Mouse (Mus musculus) spleen, postnatal 36 days (tissue): ENCODE results near the gene Bend7.

ENCODE experiments used
- DNase-seq, 2 experiments: peaks; one replicate each; pipeline ENCODE4 v3.0.0; 2022; ENCODE audit warnings: low spot score in 2 of 2, mixed read lengths in 1 of 2

Gene Bend7

DNA sequence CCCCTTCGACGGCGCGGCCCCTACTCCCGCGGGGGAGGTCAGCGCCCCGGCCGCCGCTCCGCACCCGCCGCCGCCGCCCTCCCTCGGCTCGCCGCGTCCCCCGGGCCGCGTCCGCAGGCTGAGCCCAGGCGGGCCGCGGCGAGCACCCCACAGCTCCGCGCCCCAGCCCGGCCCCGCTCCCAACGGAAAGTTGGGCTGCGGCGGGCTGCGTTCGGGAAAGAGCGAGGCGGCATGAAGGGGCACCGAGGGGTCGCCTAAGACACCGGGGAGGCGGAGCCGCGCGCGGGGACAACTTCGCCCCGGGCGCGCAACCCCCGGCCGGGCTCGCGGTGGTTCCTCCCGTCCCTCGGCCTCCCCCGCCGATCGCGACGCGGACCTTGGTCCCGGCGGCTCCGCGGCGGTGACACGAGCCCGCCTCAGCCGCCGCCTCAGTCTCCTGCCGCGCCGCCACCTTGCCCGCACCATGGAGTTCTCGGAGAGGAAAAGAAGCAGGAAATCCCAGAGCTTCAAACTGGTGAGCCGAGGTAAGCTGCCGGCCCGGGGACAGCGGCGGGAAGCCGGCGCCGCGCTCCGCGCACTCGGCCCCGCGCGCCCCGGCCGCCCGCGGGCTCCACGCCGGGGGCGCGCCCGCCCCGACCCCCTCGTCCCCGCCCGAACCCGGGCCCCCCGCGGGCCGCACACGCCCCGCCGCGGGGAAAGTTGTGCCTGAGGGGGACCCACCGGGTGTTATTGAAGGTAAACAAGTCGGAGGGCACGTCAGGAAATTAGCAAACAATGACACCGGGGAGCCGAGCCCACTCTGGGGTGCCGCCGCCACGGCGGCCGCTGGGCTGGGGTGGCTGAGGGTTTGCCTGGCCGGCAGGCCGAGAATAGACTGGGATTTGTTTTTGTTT is at the start of gene Bend7:
TSS of gene Bend7 (plus strand) at position 63 of the 893 bp plus-strand sequence.
- no peak for DNase-seq

DNA sequence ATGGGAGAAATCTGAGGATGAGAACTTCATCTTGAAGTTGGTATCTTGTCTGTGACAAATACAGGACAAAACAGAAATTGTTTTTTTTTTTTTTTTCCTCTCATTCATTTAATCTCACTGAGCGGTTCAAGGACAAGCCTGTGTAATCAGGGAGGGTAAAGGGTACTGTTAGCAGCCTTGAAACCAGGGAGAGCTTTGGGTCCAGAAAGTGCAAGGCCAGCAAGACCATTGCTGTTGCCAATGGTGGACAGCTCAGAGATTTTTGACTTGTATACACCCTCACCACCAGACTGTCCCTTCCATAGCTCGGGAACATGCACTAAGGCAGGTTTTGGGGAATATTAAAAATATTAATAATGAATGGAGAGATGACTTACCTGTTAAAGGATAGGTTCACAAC is 49.0 kb upstream of the Bend7 start:
- no peak for DNase-seq

DNA sequence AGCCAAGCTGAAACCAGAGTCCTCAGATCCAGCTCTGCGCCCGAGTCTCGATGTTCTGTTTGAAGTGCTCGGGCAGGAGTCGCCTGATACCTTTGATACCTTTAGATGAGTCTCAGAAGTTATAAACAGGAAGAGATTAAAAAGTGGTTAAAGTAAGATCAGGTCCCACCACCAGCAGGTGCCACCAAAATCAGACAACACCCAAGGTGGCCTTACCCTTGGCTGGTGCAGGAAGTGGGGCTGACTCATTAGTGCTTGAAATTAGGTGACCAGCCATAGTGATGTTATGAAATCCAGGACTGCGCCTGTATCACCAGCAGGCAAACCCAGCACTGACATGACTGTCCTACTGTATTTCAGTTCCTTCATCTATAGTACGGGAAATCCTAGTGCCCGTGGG is 47.9 kb upstream of the Bend7 start:
- DNase-seq = no peak

DNA sequence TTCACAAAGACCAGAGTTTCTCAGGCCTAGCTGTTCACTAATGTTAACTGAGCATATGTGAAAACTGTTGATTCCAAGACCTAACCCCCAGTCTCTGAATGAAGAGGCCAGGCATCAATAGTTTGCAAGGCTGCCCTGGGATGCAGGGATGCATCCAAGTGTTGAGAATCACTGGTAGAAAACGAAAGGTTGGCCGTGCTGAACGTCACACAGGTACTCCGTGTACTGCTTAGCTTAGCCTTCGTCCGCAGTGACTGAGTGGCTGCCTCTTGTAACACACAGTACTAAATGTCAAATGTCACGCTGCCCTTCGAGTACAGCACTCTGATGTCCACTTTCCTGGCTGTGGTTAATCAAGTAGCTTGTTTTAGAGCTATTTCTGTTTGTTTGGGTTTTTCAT is 46.0 kb upstream of the Bend7 start:
- no peak for DNase-seq

DNA sequence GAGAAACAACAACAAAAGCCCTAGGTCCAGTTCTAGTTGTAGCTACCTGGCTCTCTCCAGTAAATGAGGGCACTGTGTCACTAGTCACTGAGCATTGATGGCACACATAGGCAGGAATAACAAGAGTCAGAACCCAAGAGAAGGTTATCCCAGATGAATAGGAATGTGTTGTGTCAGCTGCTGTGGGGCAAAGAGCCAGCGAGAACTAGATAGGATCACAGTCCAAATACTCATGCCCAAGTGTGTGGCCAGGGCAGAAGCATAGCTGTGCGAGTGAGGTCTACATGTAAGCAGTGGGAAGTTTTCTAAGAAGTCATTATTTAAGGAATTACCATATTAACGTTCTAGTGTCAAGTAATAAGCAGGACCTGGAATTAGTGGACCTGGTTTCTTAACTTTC is 37.7 kb upstream of the Bend7 start:
- no peak for DNase-seq

DNA sequence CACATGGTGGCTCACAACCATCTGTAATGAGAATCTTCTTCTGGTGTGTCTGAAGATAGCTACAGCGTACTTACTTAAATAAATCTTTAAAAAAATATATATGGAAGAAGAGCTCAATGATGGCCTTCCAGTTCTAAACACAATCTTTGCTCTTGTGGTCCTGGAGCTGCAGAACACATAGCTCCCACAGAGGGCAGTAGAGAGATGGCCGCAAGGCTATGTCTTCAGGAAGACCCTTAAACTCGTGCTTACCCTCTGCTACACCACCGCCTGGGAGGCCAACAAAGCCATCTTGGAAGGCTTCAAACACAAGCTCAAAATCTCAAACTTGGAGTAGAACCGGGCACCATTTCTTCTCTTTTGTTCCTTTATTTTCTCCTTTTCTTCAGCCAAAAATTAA is 6.4 kb upstream of the Bend7 start:
- DNase-seq = no peak

DNA sequence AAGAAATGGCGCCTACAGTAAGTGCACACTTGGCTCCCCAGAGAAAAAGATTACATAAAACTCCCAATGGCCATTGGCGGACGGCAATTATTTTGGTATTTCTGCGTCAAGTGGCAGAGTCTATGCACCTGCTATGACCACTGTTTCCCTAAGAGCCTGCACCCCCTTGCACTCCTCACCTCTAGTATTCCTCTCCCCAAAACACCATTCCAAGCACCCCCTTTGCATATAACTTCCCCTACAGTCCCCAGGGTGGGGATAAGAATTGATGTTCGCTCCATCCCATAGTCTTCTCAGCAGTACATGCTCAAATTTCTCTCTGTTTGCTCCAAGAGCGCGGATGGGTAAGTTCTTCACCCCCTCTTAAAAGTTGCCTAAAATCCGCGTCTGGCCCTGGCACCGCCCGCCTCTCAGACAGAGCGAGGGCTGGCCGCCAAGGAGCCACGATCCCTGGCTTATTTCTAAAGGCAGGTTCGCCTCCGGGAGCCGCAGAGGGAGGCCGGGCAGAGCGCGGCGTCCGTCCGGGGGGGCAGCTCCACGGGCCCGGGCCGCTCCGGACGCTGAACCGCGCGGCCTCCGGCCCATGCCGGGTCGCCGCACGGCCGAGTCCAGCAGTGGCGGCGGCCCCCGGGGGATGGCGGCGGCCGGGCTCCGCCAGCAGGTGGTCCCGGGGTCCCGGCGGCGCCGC is 406 bp upstream of the Bend7 start:
- no peak for DNase-seq

DNA sequence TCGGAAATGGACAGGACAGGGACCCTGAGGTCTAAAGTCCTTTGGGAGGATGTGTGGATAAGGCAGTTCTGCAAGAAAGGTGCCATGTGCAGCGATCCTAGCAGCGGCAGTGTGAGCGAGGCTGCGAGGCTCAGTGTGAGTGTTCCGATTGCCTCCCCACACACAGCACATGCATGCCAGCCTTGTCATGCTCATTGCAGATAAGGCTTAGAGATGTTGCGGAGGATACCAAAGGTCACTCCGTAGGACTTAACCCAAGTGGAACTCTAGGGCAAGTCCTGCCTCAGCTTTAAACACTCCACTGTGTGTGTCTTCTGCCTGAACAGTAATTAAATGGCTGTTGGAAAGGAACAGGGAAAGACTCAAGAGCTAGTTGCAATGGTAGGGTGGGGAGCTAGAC is 5.5 kb downstream of the Bend7 start:
- DNase-seq = no peak

DNA sequence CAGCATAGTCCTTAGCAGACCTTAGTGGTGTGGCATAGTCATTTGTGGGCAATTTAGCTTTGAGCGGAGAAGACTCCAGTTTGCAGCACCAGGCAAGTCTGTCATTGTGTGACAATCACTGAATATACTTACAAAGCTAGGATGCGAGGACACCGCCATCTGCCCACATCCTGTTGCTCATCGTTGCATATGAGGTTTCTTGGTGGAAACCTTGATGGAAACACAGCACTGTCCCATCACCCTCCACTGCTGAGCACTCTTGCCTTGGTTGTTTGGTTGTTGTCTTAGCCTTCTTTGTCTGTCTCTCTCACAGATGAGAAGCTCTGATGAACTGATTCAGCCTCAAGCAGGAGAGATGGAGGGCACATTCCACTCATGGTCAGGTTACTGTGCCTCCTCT is 12.5 kb downstream of the Bend7 start:
- no peak for DNase-seq

DNA sequence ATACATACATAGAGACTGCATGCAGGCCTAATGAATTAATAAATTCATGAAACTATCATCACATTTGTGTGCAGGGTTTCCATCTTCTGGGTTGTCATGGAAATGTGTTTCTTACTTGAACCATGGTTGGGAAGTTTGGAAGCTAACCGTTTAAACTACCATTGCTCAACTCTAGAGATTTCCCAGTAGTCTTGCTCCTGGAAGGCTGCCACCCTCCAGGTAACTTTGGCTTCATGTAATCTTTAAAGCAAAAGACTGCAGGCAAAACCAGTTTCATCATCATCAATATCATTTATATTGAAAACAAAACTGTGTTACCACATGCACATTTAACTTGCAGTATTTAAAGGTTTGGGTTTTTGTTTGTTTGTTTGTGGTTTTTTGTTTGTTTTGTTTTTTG is 16.3 kb downstream of the Bend7 start:
- DNase-seq = no peak

DNA sequence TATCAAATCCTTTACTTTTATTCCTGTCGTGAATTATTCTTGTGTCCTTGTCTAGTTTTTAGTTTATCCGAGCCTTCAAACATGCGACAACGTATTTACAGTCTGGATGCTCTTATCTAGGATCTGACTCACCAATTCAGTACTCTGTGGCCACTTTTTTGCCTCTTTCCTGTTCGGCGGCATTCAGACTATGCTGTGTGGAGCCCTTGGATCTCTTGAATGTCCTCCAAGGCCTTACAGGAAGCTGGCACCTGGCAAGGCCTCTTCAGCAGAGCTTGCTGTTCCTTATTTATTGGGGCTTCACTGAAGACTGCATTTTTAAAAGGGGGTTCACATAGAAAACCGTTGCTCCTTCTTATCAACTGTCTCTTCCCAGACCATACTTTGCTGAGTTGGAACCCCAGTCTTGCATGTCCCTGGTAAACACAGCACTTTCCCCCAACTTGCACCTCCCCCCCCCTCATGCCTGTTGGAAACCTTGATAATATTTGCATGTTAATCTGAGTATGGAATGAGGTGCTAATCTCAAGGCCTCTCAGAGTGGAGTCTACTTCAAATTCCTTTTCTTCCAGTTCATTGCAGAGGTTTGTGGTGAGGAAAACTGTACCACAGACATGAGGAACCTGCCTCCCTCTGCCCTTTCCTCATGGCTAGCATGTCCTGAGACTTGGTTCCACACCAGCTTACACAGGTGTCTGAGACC is 18.6 kb downstream of the Bend7 start:
- DNase-seq = no peak

DNA sequence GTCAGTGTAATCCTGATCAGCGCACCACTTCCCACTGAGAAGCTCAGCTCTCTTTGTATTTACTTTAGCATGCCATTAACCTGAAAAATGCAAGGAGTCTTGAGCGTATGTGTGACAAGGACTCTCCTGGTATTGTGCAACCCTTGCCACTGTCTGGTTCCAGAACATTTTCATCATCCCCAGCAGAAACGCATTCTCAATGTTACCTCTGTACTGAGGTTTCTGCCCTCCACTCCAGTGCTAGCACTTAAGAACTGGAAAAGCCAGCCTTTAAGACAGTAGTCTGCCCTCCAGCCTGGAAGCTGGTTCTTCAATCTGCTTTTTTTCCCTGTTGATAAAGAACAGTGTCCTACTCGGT is 19.1 kb downstream of the Bend7 start:
- DNase-seq = no peak

DNA sequence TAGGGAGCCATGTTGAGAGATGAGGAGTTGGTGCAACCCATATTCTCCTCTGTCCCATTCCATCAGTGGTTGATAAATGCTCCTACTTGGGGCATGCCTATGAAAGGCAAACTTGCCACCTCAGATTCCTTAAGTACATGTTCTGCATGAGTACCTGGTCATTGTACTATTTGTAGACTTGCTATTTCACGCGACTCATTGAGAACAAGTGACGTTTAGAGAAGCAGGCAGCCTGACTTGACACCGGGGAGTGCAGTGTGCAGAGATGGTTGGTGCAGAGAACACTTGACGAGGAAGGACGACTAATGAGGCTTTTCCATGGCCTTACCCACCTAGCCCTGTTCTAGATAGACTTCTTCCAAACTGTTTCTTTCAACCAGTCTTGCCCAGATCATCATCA is 34.3 kb downstream of the Bend7 start:
- no peak for DNase-seq

DNA sequence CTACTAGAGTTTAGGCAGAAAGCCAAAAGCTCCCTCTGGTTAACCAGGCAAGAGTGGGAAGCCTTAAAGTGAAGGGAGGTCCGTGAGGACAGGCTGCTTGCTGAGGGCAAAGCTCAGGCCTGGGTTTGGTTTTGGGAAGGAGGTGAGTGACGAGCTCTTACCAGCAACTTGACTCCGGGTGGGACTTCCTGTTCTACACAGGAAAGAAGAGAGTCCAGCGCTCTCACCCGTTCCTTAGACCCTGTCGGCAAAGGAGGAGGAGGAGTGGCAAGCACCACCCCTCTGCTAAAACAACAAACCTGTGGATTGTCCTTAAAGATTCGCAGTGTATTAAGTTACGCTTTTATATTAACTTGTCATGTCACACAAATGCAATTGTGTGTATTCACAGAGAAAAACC is 38.1 kb downstream of the Bend7 start:
- DNase-seq = no peak

DNA sequence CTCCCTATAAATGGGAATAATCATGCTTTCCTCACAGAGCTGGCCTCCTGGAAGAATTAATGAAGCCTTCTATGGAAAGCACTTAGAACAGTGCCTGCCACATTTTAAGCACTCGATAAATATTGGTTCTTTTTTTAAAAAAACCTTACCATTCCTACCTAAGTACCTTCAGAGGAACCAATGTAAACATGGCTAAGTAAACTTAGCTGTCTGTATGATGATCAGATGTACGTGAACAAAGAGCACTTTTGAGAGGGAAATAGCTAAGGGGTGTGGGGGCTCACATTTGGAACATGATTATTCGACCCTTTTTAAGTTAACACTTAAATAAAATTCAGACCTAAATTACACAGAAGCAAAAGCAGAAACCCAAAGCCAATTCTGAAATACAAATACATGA is 39.6 kb downstream of the Bend7 start:
- DNase-seq = no peak

DNA sequence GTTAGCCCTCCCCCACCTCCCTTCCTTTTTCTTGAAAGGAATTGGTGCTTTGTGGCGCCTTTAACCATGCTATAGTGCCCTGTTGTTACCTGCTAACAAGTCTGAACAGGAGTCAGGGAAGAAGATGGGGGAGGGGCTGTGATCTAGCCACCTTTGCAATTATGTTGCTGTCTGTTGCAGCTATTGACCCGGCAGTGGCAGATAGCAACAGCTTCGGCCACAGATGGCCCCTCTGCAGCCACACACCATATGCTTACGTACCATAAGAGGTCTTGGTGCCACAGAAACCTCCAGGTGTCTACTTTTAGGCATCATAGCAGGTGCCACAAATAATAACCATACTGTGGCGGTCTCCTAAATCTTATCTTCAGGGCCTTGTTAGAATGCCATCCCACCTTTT is 43.1 kb downstream of the Bend7 start:
- no peak for DNase-seq

DNA sequence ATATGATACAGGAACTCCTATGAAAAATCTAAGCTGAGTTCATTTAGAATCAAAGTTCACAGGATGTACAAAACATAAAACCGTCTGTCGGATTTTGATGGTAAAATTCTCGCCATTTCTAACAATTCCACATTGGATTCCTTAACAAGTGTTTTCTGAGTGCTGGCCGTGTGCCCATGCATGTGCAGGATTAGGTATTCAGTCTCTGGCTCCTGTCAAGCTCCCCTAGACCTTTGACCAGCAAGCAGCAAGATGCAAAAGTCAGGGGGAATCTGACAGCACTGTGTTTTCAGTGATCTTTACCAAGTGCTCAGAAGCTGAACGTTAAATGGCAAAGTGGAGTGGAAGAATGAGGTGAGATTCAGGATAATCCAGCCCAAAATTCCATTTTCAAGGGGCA is 44.3 kb downstream of the Bend7 start:
- DNase-seq = no peak

DNA sequence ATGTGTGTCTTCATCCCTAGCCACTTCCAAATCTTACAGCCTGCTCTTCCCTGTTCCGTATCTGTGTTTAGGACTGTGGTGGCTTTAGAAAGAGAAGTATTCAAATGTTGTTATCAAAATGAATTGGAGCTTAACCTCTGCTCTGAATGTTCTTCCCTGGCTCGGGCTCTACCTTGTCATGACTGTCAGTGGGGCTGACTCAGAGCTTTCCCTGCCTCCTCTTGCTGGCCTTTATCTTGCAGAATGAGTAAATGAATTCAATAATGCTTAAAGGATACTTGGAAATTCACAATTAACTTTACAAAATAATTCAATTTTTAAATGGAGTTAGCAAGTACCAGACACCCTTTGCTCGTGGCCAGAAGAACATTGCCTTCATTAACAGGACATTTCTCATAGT is 46.4 kb downstream of the Bend7 start:
- no peak for DNase-seq

DNA sequence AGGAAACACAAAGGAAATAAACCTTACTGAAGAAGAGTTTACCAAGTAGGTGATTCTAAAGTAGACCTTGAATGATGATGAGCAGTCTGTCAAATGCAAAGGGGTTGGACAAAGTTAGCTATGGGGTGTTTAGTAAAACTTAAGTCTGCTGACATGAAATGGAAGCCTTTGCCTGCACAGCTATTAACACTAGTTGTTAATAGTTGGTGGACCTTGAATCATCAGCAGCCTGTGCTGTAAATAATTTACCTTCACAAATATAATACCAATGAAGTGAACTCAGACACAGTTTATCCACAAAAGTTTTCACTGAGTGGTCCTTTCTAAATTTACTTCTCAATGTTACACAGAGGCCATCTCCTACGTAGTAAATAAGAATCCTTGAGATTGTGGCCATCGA is 52.7 kb downstream of the Bend7 start:
- DNase-seq = no peak

DNA sequence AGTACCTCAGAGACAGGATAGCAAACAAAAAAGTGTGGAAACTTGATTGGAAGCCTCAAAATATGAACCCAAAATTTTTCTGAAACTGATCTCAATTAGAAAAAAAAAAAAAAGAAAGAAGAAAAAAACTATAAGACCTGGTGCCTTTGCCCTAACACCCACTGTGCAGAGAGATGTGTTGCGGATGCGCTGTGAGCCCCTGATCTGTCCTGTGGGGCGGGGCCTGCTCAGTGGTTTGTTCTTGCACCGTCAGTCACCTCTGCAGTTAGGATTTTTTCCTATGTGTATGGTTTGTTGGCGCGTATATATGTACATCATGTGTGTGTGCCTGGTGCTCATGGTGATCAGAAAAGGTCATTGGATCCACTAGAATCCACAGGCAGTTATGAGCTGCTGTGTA is 56.3 kb downstream of the Bend7 start:
- DNase-seq = no peak

DNA sequence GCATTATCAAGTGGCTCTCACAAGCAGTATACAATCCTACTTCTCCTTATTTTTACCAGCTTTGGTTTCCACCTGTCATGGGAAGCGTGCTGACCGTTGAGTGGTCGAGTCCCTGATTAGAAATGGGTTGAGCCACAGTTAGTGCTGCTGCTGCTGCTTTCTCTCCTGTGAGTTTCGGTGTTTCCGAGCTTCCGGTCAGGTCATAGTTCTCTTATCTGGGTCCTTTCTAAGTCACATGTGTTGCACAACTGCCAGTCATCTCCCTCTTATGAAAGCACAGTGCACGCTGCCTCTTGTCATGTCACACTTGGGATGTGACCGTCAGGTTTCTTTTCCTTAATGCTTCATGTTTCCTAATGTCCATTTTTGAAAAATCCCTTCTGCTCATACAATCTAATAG is 59.7 kb downstream of the Bend7 start:
- DNase-seq = no peak

DNA sequence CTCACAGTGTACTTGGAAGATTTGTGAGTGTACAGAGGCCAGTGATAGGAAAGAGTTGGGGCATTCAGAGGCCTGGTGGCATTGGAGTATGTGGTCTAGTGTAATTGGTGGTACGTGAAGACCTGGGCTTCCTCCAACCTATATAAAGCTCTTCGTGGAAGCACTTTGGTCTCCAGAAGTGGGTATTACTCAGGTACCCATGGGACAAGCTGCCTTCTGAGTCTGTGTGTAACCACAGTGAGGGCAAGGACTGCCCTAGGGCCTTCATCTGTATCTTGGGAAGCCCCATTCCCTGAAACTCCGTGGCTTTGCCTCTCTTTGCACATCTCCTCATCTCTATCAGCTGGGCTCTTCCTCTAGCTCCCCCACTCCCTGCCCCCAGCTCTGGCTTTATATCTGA is 64.0 kb downstream of the Bend7 start:
- DNase-seq = no peak

DNA sequence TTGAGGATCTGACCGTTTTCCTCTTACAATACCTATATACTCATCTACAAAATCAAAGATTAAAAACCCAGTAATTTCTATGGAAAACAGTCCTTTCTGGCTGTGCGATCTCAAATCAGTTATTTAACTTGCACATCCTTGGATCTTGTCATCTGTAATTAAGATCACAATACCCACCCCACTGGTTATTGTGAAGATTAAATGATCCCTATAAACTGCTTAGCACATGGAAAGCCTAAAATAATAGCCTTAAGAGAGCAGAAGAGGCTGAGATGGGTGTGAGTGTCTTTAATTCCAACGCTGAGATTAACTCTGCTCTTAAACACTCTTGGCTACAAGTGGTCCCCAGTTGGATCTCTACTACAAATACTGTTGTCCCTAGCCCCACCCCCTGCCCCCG is 64.8 kb downstream of the Bend7 start:
- DNase-seq = no peak
